Mouse (Mus musculus) heart, postnatal 0 days (tissue): Measurements from ENCODE around the gene Nepro.

ENCODE experiments used
- CTCF ChIP-seq: IDR thresholded peaks from 2 replicates; pipeline ENCODE4 v1.5.1; 2016; ENCODE audit warnings: antibody characterized with exemption, control low read depth, low read depth
- EP300 ChIP-seq: IDR thresholded peaks from 2 replicates; pipeline ENCODE4 v1.6.1; 2016; ENCODE audit warnings: antibody characterized with exemption, low read depth

DNA sequence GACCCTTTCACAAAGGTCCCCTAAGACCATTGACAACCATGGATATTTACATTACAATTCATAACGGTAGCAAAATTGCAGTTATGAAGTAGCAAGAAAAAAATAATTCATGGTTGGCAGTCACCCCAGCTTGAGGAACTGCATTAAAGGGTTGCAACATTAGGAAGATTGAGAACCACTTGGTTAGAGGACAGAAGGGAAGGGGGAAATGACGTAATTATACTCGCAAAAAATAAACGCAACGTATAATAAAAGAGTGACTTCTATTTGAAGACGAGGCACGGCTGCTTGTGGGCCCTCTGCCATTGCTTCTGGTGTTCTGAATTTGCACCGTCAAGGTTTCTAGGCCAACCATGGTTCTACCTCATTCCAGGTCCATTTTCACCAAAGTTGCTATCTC, 33.6 kb downstream of the Nepro start:
- TF ChIP-seq CTCF (no peak), EP300 (no peak)
